In genomic region chr17:56124377-56125275, GRCm38 (mm10) we compare ENCODE assay signal across 9 mouse cellular contexts. TPM values are rescaled to one million over a fixed set of nuclear protein-coding genes. Genes with fewer than 3 reads are reported as not detected.
DNase-seq lines count a peak whose midpoint lies in the region; ATAC-seq and TF ChIP-seq lines count a peak whose summit lies in the region.
"Had no signal": no experiment of that assay in that cellular context is flagged by ENCODE, and none has a peak within 500 bp of the region (broad histone marks: within the 10 kb centered on the region; RNA-seq: fewer than 3 reads in every experiment).

No protein-coding gene starts in this region.

- H3K9ac ChIP-seq in heart, adult 2 months (ENCODE audit: low read depth, low read length), result peak overlapping the region; percentile 84
- H3K9ac ChIP-seq in kidney, embryonic 16.5 days (replicated peaks; ENCODE audit: low read length), result peak overlapping the region; percentile 72
- H3K9ac ChIP-seq in stomach, embryonic 16.5 days (ENCODE audit: low read length), result peak overlapping the region; percentile 74

- no peak overlapping the region for H3K4me3 ChIP-seq in cerebellum, adult 2 months (replicated peaks; ENCODE audit: insufficient read depth, low read depth, low read length)
- peak overlapping the region; percentile 30 for H3K4me3 ChIP-seq in heart, adult 2 months
- peak overlapping the region; percentile 50 for H3K4me3 ChIP-seq in kidney, embryonic 16.5 days (ENCODE audit: low read length)
- H3K4me3 ChIP-seq in stomach, embryonic 16.5 days (replicated peaks; ENCODE audit: low read length), result peak overlapping the region; percentile 49
- H3K4me3 ChIP-seq: myocyte had no signal

- H3K27ac ChIP-seq in cerebellum, adult 2 months (ENCODE audit: insufficient read depth, low read length), result no peak overlapping the region
- H3K27ac ChIP-seq in heart, adult 2 months, result peak overlapping the region; percentile 81
- H3K27ac ChIP-seq in kidney, embryonic 16.5 days (ENCODE audit: low read length), result no peak overlapping the region
- no peak overlapping the region for H3K27ac ChIP-seq in stomach, embryonic 16.5 days (ENCODE audit: low read length)

- H3K9me3 ChIP-seq in kidney, embryonic 16.5 days (ENCODE audit: low read length), result peaks cover 15% of the 10 kb centered on the region
- peaks cover 8% of the 10 kb centered on the region for H3K9me3 ChIP-seq in stomach, embryonic 16.5 days (replicated peaks; ENCODE audit: control insufficient read depth, low read length)

- 23% methylated on average over 59 of the region's 59 CpGs for WGBS in cerebellum, adult 2 months
- 48% methylated on average over 59 of the region's 59 CpGs for WGBS in heart, adult 2 months
- 11% methylated on average over 56 of the region's 59 CpGs for WGBS in kidney, embryonic 16.5 days
- WGBS in stomach, embryonic 16.5 days, result 13% methylated on average over 58 of the region's 59 CpGs

- peak; percentile 84 for TF ChIP-seq EP300 in heart, adult 2 months (IDR thresholded peaks at IDR 0.05; ENCODE audit: insufficient read depth, low read depth, low read length)

- 0 out of 2 replicates have a peak, but pooled peaks have one; percentile 21 for ATAC-seq in kidney, embryonic 16.5 days (ENCODE audit: low FRiP score, low TSS enrichment)
- ATAC-seq in megakaryocyte, adult 5-6 weeks (ENCODE audit: poor library complexity, severe bottlenecking), result peak; percentile 39; the same call in 1 of the 2 replicates
- ATAC-seq in stomach, embryonic 16.5 days (ENCODE audit: insufficient read depth, low FRiP score), result no peak

- no peaks in the 10 kb centered on the region for H3K36me3 ChIP-seq in heart, adult 2 months (ENCODE audit: control insufficient read depth, insufficient read depth, low read length)
- 0 out of 2 replicates have a peak, but pooled peaks cover 10% of the 10 kb centered on the region for H3K36me3 ChIP-seq in kidney, embryonic 16.5 days (ENCODE audit: insufficient read depth, low read length)
- no peaks in the 10 kb centered on the region for H3K36me3 ChIP-seq in stomach, embryonic 16.5 days (ENCODE audit: control insufficient read depth, insufficient read depth, low read length)

- H3K4me2 ChIP-seq in kidney, embryonic 16.5 days (replicated peaks; ENCODE audit: low read depth, low read length), result peak overlapping the region; percentile 87
- H3K4me2 ChIP-seq in stomach, embryonic 16.5 days (ENCODE audit: low read depth, low read length), result peak overlapping the region; percentile 90

- peak; percentile 59 to 74 for DNase-seq in adrenal gland, adult 18-20 months (ENCODE audit: low spot score in 2 of 2)
- DNase-seq in adrenal gland, adult 8-10 months, result no peak
- DNase-seq in B cell, adult 2 months, result peak; percentile 73 to 74
- DNase-seq in cerebellum, adult 2 months, result peak; percentile 47 to 63
- peak; percentile 72 to 77 for DNase-seq in heart, adult 2 months

- no peak for TF ChIP-seq POLR2A in cerebellum, adult 2 months (IDR thresholded peaks at IDR 0.05; ENCODE audit: borderline replicate concordance, insufficient read depth, low read length)
- TF ChIP-seq POLR2A in heart, adult 2 months (IDR thresholded peaks at IDR 0.05; ENCODE audit: insufficient read depth, low read depth, low read length), result peak; percentile 75

- intact Hi-C loops in heart, adult 2 months (cut with DNase I), result no loop called here

- H3K4me1 ChIP-seq in cerebellum, adult 2 months (ENCODE audit: control insufficient read depth, insufficient read depth, low read length), result peaks cover 14% of the 10 kb centered on the region
- H3K4me1 ChIP-seq in heart, adult 2 months (ENCODE audit: control insufficient read depth, insufficient read depth, low read length), result no peaks in the 10 kb centered on the region; the same call in 1 of the 2 replicates
- peaks cover 19% of the 10 kb centered on the region for H3K4me1 ChIP-seq in kidney, embryonic 16.5 days (ENCODE audit: insufficient read depth, low read length)
- H3K4me1 ChIP-seq in stomach, embryonic 16.5 days (ENCODE audit: control insufficient read depth, insufficient read depth, low read length), result peaks cover 10% of the 10 kb centered on the region; the same call in 1 of the 2 replicates

- TF ChIP-seq CTCF in cerebellum, adult 2 months (IDR thresholded peaks at IDR 0.05; ENCODE audit: borderline replicate concordance, insufficient read depth, low read depth, low read length), result peak; percentile 76
- TF ChIP-seq CTCF in heart, adult 2 months (IDR thresholded peaks at IDR 0.05), result peak; percentile 87

- H3K79me2 ChIP-seq in heart, adult 2 months (replicated peaks; ENCODE audit: control insufficient read depth, insufficient read depth, low read length), result no peaks in the 10 kb centered on the region

- H3K27me3 ChIP-seq in cerebellum, adult 2 months (ENCODE audit: control insufficient read depth, insufficient read depth, low read length), result no peaks in the 10 kb centered on the region; the same call in 1 of the 2 replicates
- no peaks in the 10 kb centered on the region for H3K27me3 ChIP-seq in heart, adult 2 months (ENCODE audit: control insufficient read depth, insufficient read depth, low read length)
- peaks cover 52% of the 10 kb centered on the region for H3K27me3 ChIP-seq in kidney, embryonic 16.5 days (ENCODE audit: insufficient read depth, low read length)
- peaks cover 39% of the 10 kb centered on the region for H3K27me3 ChIP-seq in stomach, embryonic 16.5 days (ENCODE audit: control insufficient read depth, insufficient read depth, low read length)

RNA-seq across cellular contexts. Expression of gene Lrg1, which starts 2.8 kb away (rescaled TPM):
- 10 to 100 TPM; 21.2 to 57.7 TPM for total RNA-seq in adrenal gland, adult 18-20 months (2021)
- total RNA-seq in adrenal gland, adult 8-10 months (2022), result 10 to 100 TPM; 14.5 to 34.6 (median 16.4) TPM
- polyA plus RNA-seq in cerebellum, adult 2 months (2012; rRNA removed), result 0.93 and 1.6 TPM in 2 replicates
- 10 to 100 TPM; 57.0 to 74.6 TPM for total RNA-seq in heart, adult 2 months (2021)
- 38.2 and 77.7 TPM in 2 replicates for polyA plus RNA-seq in heart, adult 2 months (2012; rRNA removed)
- 0.62 and 0.69 TPM in 2 replicates for polyA plus RNA-seq in kidney, embryonic 16.5 days (2015; fragmentation: Nextera tagmentation; extraction: Ambion mirVana)
- 17.6 and 20.1 TPM in 2 replicates for total RNA-seq in megakaryocyte, adult 5-6 weeks (2015)
- total RNA-seq in megakaryocyte, adult 5-6 weeks (2017), result 23.9 and 33.9 TPM in 2 replicates
- polyA plus RNA-seq in stomach, embryonic 16.5 days (2015; fragmentation: Nextera tagmentation; extraction: Ambion mirVana), result 1.3 and 1.4 TPM in 2 replicates

RNA-seq across cellular contexts. Expression of gene Plin5, which starts 7.2 kb away (rescaled TPM):
- 10 to 100 TPM; 53.7 to 67.4 TPM for total RNA-seq in adrenal gland, adult 18-20 months (2021)
- total RNA-seq in adrenal gland, adult 8-10 months (2022), result 10 to 100 TPM; 20.4 to 32.6 (median 26.9) TPM
- polyA plus RNA-seq in cerebellum, adult 2 months (2012; rRNA removed), result 0.38 and 0.54 TPM in 2 replicates
- total RNA-seq in heart, adult 2 months (2021), result 100 to 1,000 TPM; 159 to 160 TPM
- 112 and 170 TPM in 2 replicates for polyA plus RNA-seq in heart, adult 2 months (2012; rRNA removed)
- polyA plus RNA-seq in kidney, embryonic 16.5 days (2015; fragmentation: Nextera tagmentation; extraction: Ambion mirVana), result 1.6 and 2.6 TPM in 2 replicates
- total RNA-seq in megakaryocyte, adult 5-6 weeks (2015), result 0.18 TPM in 1 of 2 replicates, not detected in the other
- total RNA-seq in megakaryocyte, adult 5-6 weeks (2017), result 0.45 TPM in 1 of 2 replicates, not detected in the other
- polyA plus RNA-seq in stomach, embryonic 16.5 days (2015; fragmentation: Nextera tagmentation; extraction: Ambion mirVana), result 0.62 and 1.2 TPM in 2 replicates

RNA-seq across cellular contexts. Expression of gene Plin4, which starts 15.0 kb away (rescaled TPM):
- 100 to 1,000 TPM in 1 of 2 experiments, 10 to 100 TPM in 1; 65.0 to 212 TPM for total RNA-seq in adrenal gland, adult 18-20 months (2021)
- 100 to 1,000 TPM in 1 of 4 experiments, 10 to 100 TPM in 3; 45.4 to 191 (median 87.0) TPM for total RNA-seq in adrenal gland, adult 8-10 months (2022)
- polyA plus RNA-seq in cerebellum, adult 2 months (2012; rRNA removed), result 1.1 and 1.7 TPM in 2 replicates
- 100 to 1,000 TPM; 151 to 170 TPM for total RNA-seq in heart, adult 2 months (2021)
- 114 and 167 TPM in 2 replicates for polyA plus RNA-seq in heart, adult 2 months (2012; rRNA removed)
- 0.18 and 0.32 TPM in 2 replicates for polyA plus RNA-seq in kidney, embryonic 16.5 days (2015; fragmentation: Nextera tagmentation; extraction: Ambion mirVana)
- 0.09 TPM in 2 replicates for total RNA-seq in megakaryocyte, adult 5-6 weeks (2015)
- total RNA-seq in megakaryocyte, adult 5-6 weeks (2017), result 0.18 TPM in 1 of 2 replicates, not detected in the other
- 0.80 and 0.90 TPM in 2 replicates for polyA plus RNA-seq in stomach, embryonic 16.5 days (2015; fragmentation: Nextera tagmentation; extraction: Ambion mirVana)

RNA-seq across cellular contexts. Expression of gene Sema6b, which starts 15.5 kb away (rescaled TPM):
- total RNA-seq in adrenal gland, adult 18-20 months (2021), result 1 to 10 TPM; 6.3 to 7.0 TPM
- 10 to 100 TPM in 2 of 4 experiments, 1 to 10 TPM in 2; 6.6 to 12.7 (median 10.9) TPM for total RNA-seq in adrenal gland, adult 8-10 months (2022)
- 51.8 and 54.3 TPM in 2 replicates for polyA plus RNA-seq in cerebellum, adult 2 months (2012; rRNA removed)
- 10 to 100 TPM in 1 of 2 experiments, 1 to 10 TPM in 1; 8.9 to 12.6 TPM for total RNA-seq in heart, adult 2 months (2021)
- polyA plus RNA-seq in heart, adult 2 months (2012; rRNA removed), result 5.3 and 8.6 TPM in 2 replicates
- 1.1 TPM in 2 replicates for polyA plus RNA-seq in kidney, embryonic 16.5 days (2015; fragmentation: Nextera tagmentation; extraction: Ambion mirVana)
- 1.5 TPM in 2 replicates for total RNA-seq in megakaryocyte, adult 5-6 weeks (2015)
- 2.0 and 2.7 TPM in 2 replicates for total RNA-seq in megakaryocyte, adult 5-6 weeks (2017)
- polyA plus RNA-seq in stomach, embryonic 16.5 days (2015; fragmentation: Nextera tagmentation; extraction: Ambion mirVana), result 0.50 and 0.71 TPM in 2 replicates

RNA-seq across cellular contexts. Expression of gene Tnfaip8l1, which starts 37.7 kb away (rescaled TPM):
- 1 to 10 TPM; 1.9 to 2.5 TPM for total RNA-seq in adrenal gland, adult 18-20 months (2021)
- 1 to 10 TPM; 2.2 to 4.2 (median 3.8) TPM for total RNA-seq in adrenal gland, adult 8-10 months (2022)
- polyA plus RNA-seq in cerebellum, adult 2 months (2012; rRNA removed), result 1.7 and 1.9 TPM in 2 replicates
- total RNA-seq in heart, adult 2 months (2021), result 1 to 10 TPM; 1.1 to 1.7 TPM
- 3.6 and 4.5 TPM in 2 replicates for polyA plus RNA-seq in heart, adult 2 months (2012; rRNA removed)
- 12.2 and 13.2 TPM in 2 replicates for polyA plus RNA-seq in kidney, embryonic 16.5 days (2015; fragmentation: Nextera tagmentation; extraction: Ambion mirVana)
- total RNA-seq in megakaryocyte, adult 5-6 weeks (2015), result 4.3 and 4.4 TPM in 2 replicates
- 3.2 and 4.8 TPM in 2 replicates for total RNA-seq in megakaryocyte, adult 5-6 weeks (2017)
- 11.9 and 14.3 TPM in 2 replicates for polyA plus RNA-seq in stomach, embryonic 16.5 days (2015; fragmentation: Nextera tagmentation; extraction: Ambion mirVana)

Comparison
In these comparisons a context has a peak if more than half of its experiments do, and no peak if none do; other contexts are left out.
1. RNA of gene Plin5, which starts 7.2 kb away (total RNA-seq): 159 to 160 TPM in heart, adult 2 months, 53.7 to 67.4 TPM in adrenal gland, adult 18-20 months and 20.4 to 32.6 TPM in adrenal gland, adult 8-10 months; 0.18 to 0.45 TPM in megakaryocyte, adult 5-6 weeks; every median in the first group is over 10 times any median in the second.
2. RNA of gene Plin4, which starts 15.0 kb away (total RNA-seq): 65.0 to 212 TPM in adrenal gland, adult 18-20 months, 151 to 170 TPM in heart, adult 2 months and 45.4 to 191 TPM in adrenal gland, adult 8-10 months; 0.09 to 0.18 TPM in megakaryocyte, adult 5-6 weeks; every median in the first group is over 10 times any median in the second.
3. Peak in every context shown above with its lines, with median percentiles within 50 percentile points of each other: H3K9ac ChIP-seq.